Mouse (Mus musculus): ENCODE results near the gene Fggy.

DNA sequence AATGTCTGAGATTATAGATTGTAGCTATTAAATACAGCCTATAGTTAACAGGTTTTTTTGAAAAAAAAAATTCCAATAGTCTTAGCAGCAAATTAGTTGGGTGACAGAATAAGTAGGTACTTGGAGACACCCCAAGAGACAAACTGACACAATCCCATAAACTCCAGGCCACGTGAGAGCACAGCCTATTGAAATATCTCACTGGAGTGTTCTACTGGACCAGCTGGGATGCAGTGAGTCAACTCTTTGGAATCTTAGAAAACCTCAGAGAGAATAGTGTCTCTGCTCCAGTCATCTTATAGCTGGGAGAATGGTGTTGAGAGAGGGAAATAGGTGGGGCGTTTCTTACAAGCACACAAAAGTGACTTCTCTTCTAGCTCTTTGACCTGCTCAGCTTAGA lies 238.0 kb downstream of the Fggy start:
- no peak for TF ChIP-seq POLR2A (IDR thresholded peaks at IDR 0.05; ENCODE audit: borderline replicate concordance, insufficient read depth, low read length)
- TF ChIP-seq CTCF (IDR thresholded peaks at IDR 0.05; ENCODE audit: borderline replicate concordance, insufficient read depth, low read depth, low read length) = no peak
